Mouse (Mus musculus): Measurements from ENCODE around the gene Caprin1. TPM values are rescaled to one million over a fixed set of nuclear protein-coding genes. Genes with fewer than 3 reads are reported as not detected.

Gene Caprin1
- total and polyA plus RNA-seq, 3 experiments = 203 to 570 (median 513) TPM

- TF ChIP-seq CTCF (IDR thresholded peaks at IDR 0.05; ENCODE audit: low read depth, low read length) = no peak
- peak; percentile 38 for TF ChIP-seq TAL1 (conservative IDR thresholded peaks at IDR 0.05; ENCODE audit: low read depth, low read length)
- TF ChIP-seq GATA2 (IDR thresholded peaks at IDR 0.05; ENCODE audit: borderline replicate concordance, low read depth, low read length) = no peak
- Histone ChIP-seq H3K27me3 (ENCODE audit: insufficient read depth, low read length) (no peaks in the 10 kb centered on the region), H3K9me3 (replicated peaks) (no peaks in the 10 kb centered on the region), H3K4me3 (ENCODE audit: low read depth, low read length) (no peak overlapping the region), H3K4me1 (ENCODE audit: insufficient read depth, low read depth, low read length) (peaks cover 25% of the 10 kb centered on the region), H3K36me3 (replicated peaks) (no peaks in the 10 kb centered on the region)
- peak; percentile 49 for ATAC-seq (ENCODE audit: extremely low read depth, insufficient number of reproducible peaks, low FRiP score, poor library complexity, severe bottlenecking)
- no peak for DNase-seq (ENCODE audit: low spot score)
Observed at GRCm38 (mm10) chr2:103824916-103825315, 27.5 kb upstream of the Caprin1 start.

DNA sequence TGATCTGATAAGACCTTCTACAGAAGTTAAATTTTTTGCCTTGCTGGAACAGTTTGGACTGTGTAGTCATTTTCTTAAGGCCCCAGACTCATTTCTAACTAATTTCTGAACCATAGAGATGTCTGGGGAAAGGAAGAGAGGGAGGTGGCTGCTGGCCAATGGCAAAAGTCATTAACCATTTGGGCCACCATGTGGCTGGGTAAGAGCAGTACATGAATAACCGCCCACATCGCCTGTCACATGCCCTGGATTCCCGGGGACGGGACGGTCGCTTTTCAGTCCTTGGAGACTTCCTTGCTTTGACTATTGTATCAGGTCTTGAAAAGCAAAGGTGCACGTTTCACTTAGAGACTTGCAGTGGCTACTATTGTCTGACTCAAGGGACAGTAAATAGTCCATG, 25.1 kb upstream of the Caprin1 start:
- Histone ChIP-seq H3K9me3 (replicated peaks) (no peaks in the 10 kb centered on the region), H3K36me3 (replicated peaks) (no peaks in the 10 kb centered on the region), H3K27me3 (ENCODE audit: insufficient read depth, low read length) (0 out of 2 replicates have a peak, but pooled peaks cover 2% of the 10 kb centered on the region), H3K4me1 (ENCODE audit: insufficient read depth, low read depth, low read length) (peaks cover 14% of the 10 kb centered on the region), H3K4me3 (ENCODE audit: low read depth, low read length) (no peak overlapping the region)
- TF ChIP-seq GATA1 (IDR thresholded peaks at IDR 0.05; ENCODE audit: borderline replicate concordance, low read length) = no peak
- no peak for TF ChIP-seq CTCF (IDR thresholded peaks at IDR 0.05; ENCODE audit: low read depth, low read length)
- TF ChIP-seq POLR2AphosphoS5 (IDR thresholded peaks at IDR 0.05; ENCODE audit: insufficient replicate concordance, low read depth, low read length) = no peak
- no peak for TF ChIP-seq TAL1 (conservative IDR thresholded peaks at IDR 0.05; ENCODE audit: low read depth, low read length)
- no peak for TF ChIP-seq GATA2 (IDR thresholded peaks at IDR 0.05; ENCODE audit: borderline replicate concordance, low read depth, low read length)
- ATAC-seq (ENCODE audit: extremely low read depth, insufficient number of reproducible peaks, low FRiP score, poor library complexity, severe bottlenecking) (no peak), DNase-seq (ENCODE audit: low spot score) (no peak)

GRCm38 (mm10) chr2:103817145-103817895, 19.9 kb upstream of the Caprin1 start:
- H3K27me3 ChIP-seq (ENCODE audit: insufficient read depth, low read length) = peaks cover 8% of the 10 kb centered on the region; the same call in 1 of the 2 replicates
- DNase-seq (ENCODE audit: low spot score) = no peak
- 0 out of 2 replicates have a peak, but pooled peaks cover 2% of the 10 kb centered on the region for H3K4me1 ChIP-seq (ENCODE audit: insufficient read depth, low read depth, low read length)
- no peak for ATAC-seq (ENCODE audit: extremely low read depth, insufficient number of reproducible peaks, low FRiP score, poor library complexity, severe bottlenecking)
- TF ChIP-seq POLR2AphosphoS5 (IDR thresholded peaks at IDR 0.05; ENCODE audit: insufficient replicate concordance, low read depth, low read length) = no peak
- no peak for TF ChIP-seq CTCF (IDR thresholded peaks at IDR 0.05; ENCODE audit: low read depth, low read length)
- no peak for TF ChIP-seq TAL1 (conservative IDR thresholded peaks at IDR 0.05; ENCODE audit: low read depth, low read length)
- no peak for TF ChIP-seq GATA2 (IDR thresholded peaks at IDR 0.05; ENCODE audit: borderline replicate concordance, low read depth, low read length)
- no peak for TF ChIP-seq GATA1 (IDR thresholded peaks at IDR 0.05; ENCODE audit: borderline replicate concordance, low read length)
- H3K36me3 ChIP-seq (replicated peaks) = no peaks in the 10 kb centered on the region
- H3K4me3 ChIP-seq (ENCODE audit: low read depth, low read length) = no peak overlapping the region
- no peaks in the 10 kb centered on the region for H3K9me3 ChIP-seq (replicated peaks)

DNA sequence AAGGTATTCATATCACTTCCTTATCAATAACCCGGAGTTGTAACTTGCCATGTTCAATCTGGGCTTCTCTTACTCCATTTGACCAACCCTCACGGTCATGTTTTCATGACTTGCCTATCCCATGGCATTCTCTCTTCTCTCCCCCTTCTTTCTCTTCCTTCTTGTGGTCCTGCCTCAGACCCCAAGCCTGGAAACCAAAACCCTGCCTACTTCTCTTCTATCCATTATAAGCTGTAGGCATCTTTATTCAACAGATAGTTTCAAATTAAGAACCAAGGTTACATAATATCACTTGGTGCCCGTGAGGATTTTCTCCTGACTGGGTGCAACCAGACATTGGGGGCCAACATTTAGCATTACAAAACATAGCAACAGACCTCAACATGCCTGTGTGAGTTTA, 18.5 kb upstream of the Caprin1 start:
- no peaks in the 10 kb centered on the region for H3K9me3 ChIP-seq (replicated peaks)
- H3K4me3 ChIP-seq (ENCODE audit: low read depth, low read length) = no peak overlapping the region
- 0 out of 2 replicates have a peak, but pooled peaks cover 2% of the 10 kb centered on the region for H3K4me1 ChIP-seq (ENCODE audit: insufficient read depth, low read depth, low read length)
- no peak for TF ChIP-seq GATA2 (IDR thresholded peaks at IDR 0.05; ENCODE audit: borderline replicate concordance, low read depth, low read length)
- TF ChIP-seq TAL1 (conservative IDR thresholded peaks at IDR 0.05; ENCODE audit: low read depth, low read length) = no peak
- no peak for TF ChIP-seq CTCF (IDR thresholded peaks at IDR 0.05; ENCODE audit: low read depth, low read length)
- no peak for TF ChIP-seq GATA1 (IDR thresholded peaks at IDR 0.05; ENCODE audit: borderline replicate concordance, low read length)
- no peak for TF ChIP-seq POLR2AphosphoS5 (IDR thresholded peaks at IDR 0.05; ENCODE audit: insufficient replicate concordance, low read depth, low read length)
- ATAC-seq (ENCODE audit: extremely low read depth, insufficient number of reproducible peaks, low FRiP score, poor library complexity, severe bottlenecking) = no peak
- peaks cover 8% of the 10 kb centered on the region; the same call in 1 of the 2 replicates for H3K27me3 ChIP-seq (ENCODE audit: insufficient read depth, low read length)
- no peaks in the 10 kb centered on the region for H3K36me3 ChIP-seq (replicated peaks)
- no peak for DNase-seq (ENCODE audit: low spot score)

DNA sequence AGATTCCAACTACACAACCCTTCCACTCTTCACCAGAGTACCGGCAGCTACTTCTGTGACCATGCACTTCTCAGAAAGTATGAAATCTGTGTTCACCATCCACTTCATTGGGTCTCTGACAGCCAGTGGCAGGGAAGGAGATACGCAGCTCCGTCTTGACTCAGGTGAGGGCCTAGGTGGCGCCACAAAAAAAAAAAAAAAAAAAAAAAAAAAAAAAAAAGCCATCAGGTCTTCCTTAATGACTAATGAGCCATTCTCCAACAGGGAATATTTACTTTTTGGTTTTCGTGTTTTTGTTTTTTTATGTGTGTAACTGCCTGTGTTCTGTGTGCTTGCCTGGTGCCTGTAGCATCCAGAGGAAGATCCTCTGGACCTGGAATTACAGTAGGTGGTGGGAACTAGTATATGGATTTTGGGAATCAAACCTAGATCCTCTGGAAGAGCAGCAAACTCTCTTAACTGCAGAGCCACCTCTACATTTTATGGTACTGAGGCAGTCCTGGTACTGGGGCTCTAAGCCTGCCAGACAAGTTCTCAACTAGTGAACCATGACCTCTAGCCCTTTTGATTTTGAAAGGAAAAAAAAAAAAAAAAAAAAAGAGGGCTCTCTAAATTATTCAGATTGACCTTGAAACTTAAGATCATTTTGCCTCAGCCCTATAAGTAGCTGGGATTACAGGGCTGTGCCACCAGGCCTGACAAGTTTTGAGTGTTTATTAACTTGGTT, 14.2 kb upstream of the Caprin1 start:
- TF ChIP-seq CTCF (IDR thresholded peaks at IDR 0.05; ENCODE audit: low read depth, low read length) = no peak
- H3K4me3 ChIP-seq (ENCODE audit: low read depth, low read length) = no peak overlapping the region
- H3K4me1 ChIP-seq (ENCODE audit: insufficient read depth, low read depth, low read length) = no peaks in the 10 kb centered on the region
- no peak for ATAC-seq (ENCODE audit: extremely low read depth, insufficient number of reproducible peaks, low FRiP score, poor library complexity, severe bottlenecking)
- H3K27me3 ChIP-seq (ENCODE audit: insufficient read depth, low read length) = peaks cover 9% of the 10 kb centered on the region; the same call in 1 of the 2 replicates
- DNase-seq (ENCODE audit: low spot score) = no peak
- H3K36me3 ChIP-seq (replicated peaks) = no peaks in the 10 kb centered on the region
- H3K9me3 ChIP-seq (replicated peaks) = no peaks in the 10 kb centered on the region

GRCm38 (mm10) chr2:103810412-103810811, 13.0 kb upstream of the Caprin1 start:
- ATAC-seq (ENCODE audit: extremely low read depth, insufficient number of reproducible peaks, low FRiP score, poor library complexity, severe bottlenecking) (no peak), DNase-seq (ENCODE audit: low spot score) (no peak)
- H3K27me3 ChIP-seq (ENCODE audit: insufficient read depth, low read length) = peaks cover 9% of the 10 kb centered on the region; the same call in 1 of the 2 replicates
- no peak for TF ChIP-seq GATA2 (IDR thresholded peaks at IDR 0.05; ENCODE audit: borderline replicate concordance, low read depth, low read length)
- TF ChIP-seq CTCF (IDR thresholded peaks at IDR 0.05; ENCODE audit: low read depth, low read length) = no peak
- no peak for TF ChIP-seq POLR2AphosphoS5 (IDR thresholded peaks at IDR 0.05; ENCODE audit: insufficient replicate concordance, low read depth, low read length)
- TF ChIP-seq TAL1 (conservative IDR thresholded peaks at IDR 0.05; ENCODE audit: low read depth, low read length) = no peak
- no peak for TF ChIP-seq GATA1 (IDR thresholded peaks at IDR 0.05; ENCODE audit: borderline replicate concordance, low read length)
- no peaks in the 10 kb centered on the region for H3K9me3 ChIP-seq (replicated peaks)
- H3K36me3 ChIP-seq (replicated peaks) = no peaks in the 10 kb centered on the region
- H3K4me1 ChIP-seq (ENCODE audit: insufficient read depth, low read depth, low read length) = no peaks in the 10 kb centered on the region
- H3K4me3 ChIP-seq (ENCODE audit: low read depth, low read length) = no peak overlapping the region
